Mouse (Mus musculus) erythroblast, embryonic 14.5 days (primary cell): ENCODE results near the gene Capza2.

Experiments
- GATA1 ChIP-seq: IDR thresholded peaks from 2 replicates; pipeline ENCODE4 v1.6.1; 2012; ENCODE audit warnings: low read length, inconsistent platforms, mixed read lengths
- TAL1 ChIP-seq: IDR thresholded peaks from 3 replicates; pipeline ENCODE4 v1.6.1; 2012; ENCODE audit warnings: low read length, inconsistent platforms, mixed read lengths

- TF ChIP-seq TAL1, result no peak
- TF ChIP-seq GATA1, result no peak
These were observed 58.5 kb downstream of the Capza2 start for GRCm38 (mm10) chr6:17694550-17694951.
